Mouse (Mus musculus): ENCODE results near the gene Zfp970. TPM values are rescaled to one million over a fixed set of nuclear protein-coding genes. Genes with fewer than 3 reads are reported as not detected.

The Zfp970 gene
- total RNA-seq (2023), result 0.73 and 1.5 TPM in 2 replicates

GRCm38 (mm10) chr2:177464676-177465075 is at the start of gene Zfp970:
TSS of gene Zfp970 (plus strand) at chr2:177464733.

GRCm38 (mm10) chr2:177498067-177498466 is 33.5 kb downstream of the Zfp970 start, which contains the start of gene Gm14403:
TSS of gene Gm14403 (plus strand) at chr2:177498215.

Other genes starting within 250 kb of the Zfp970 start
- gene Gm14409, start 197.7 kb upstream of the Zfp970 start, total RNA-seq (2023), result not detected in 2 replicates
- gene Gm14412, start 140.4 kb upstream of the Zfp970 start, total RNA-seq (2023), result not detected in 2 replicates
- gene Gm14418, start 66.4 kb upstream of the Zfp970 start, total RNA-seq (2023), result 0.79 TPM in 1 of 2 replicates, not detected in the other
- 1.1 and 1.5 TPM in 2 replicates for gene Gm14403, start 33.5 kb downstream of the Zfp970 start, total RNA-seq (2023)
- gene Gm14406, start 113.5 kb downstream of the Zfp970 start, total RNA-seq (2023), result not detected in 2 replicates